8 mouse cellular contexts compared by ENCODE assay signal in the genomic region with DNA sequence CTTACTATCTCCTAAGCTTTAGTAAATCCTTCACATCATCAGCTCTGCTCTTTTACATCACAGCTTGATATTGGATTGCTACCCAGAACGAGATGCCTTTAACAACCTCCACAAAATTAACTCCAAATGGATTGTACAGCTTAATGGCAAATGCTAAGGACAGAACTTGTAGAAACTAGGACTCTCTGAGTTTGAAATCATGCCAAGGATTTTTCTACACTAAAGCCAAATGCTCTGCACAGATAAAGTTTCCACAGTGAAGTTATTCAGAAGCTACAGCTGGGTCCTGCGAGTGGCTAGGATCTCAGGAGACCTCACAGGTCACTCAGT. TPM values are rescaled to one million over a fixed set of nuclear protein-coding genes. Genes with fewer than 3 reads are reported as not detected.
DNase-seq lines count a peak whose midpoint lies in the region; ATAC-seq lines count a peak whose summit lies in the region.

No protein-coding gene starts in this region.

- H3K36me3 ChIP-seq in hindbrain, embryonic 11.5 days (ENCODE audit: control insufficient read depth, insufficient read depth, low read length): no peaks in the 10 kb centered on the region
- H3K36me3 ChIP-seq in midbrain, embryonic 12.5 days: no peaks in the 10 kb centered on the region

- H3K4me2 ChIP-seq in hindbrain, embryonic 11.5 days (replicated peaks; ENCODE audit: low read depth, low read length): peak overlapping the region; percentile 64
- peak overlapping the region; percentile 65 for H3K4me2 ChIP-seq in midbrain, embryonic 12.5 days (replicated peaks)

- no peaks in the 10 kb centered on the region for H3K9me3 ChIP-seq in hindbrain, embryonic 11.5 days (ENCODE audit: control insufficient read depth, low read length)
- no peaks in the 10 kb centered on the region for H3K9me3 ChIP-seq in midbrain, embryonic 12.5 days

- DNase-seq in heart, adult 8-10 months (ENCODE audit: low spot score): peak; percentile 16
- DNase-seq in heart, adult 11 months: no peak
- DNase-seq in hindbrain, embryonic 11.5 days (ENCODE audit: low spot score): no peak
- DNase-seq in right cerebral cortex, postnatal 10 days (ENCODE audit: low spot score in 2 of 2): no peak
- no peak for DNase-seq in cerebellum, adult 11-12 months

- peak overlapping the region; percentile 28 for H3K4me3 ChIP-seq in brown adipose tissue, adult 24 weeks (ENCODE audit: insufficient read depth, low read depth, low read length)
- peak overlapping the region; percentile 36 for H3K4me3 ChIP-seq in hindbrain, embryonic 11.5 days (ENCODE audit: low read depth, low read length)
- H3K4me3 ChIP-seq in midbrain, embryonic 12.5 days: peak overlapping the region; percentile 53

- H3K4me1 ChIP-seq in brown adipose tissue, adult 24 weeks (ENCODE audit: control insufficient read depth, insufficient read depth, insufficient read length, low read length): no peaks in the 10 kb centered on the region
- no peaks in the 10 kb centered on the region for H3K4me1 ChIP-seq in hindbrain, embryonic 11.5 days (replicated peaks; ENCODE audit: control insufficient read depth, insufficient read depth, low read length)
- peaks cover 5% of the 10 kb centered on the region; the same call in 1 of the 2 replicates for H3K4me1 ChIP-seq in midbrain, embryonic 12.5 days

- no peak overlapping the region for H3K27ac ChIP-seq in brown adipose tissue, adult 24 weeks (replicated peaks; ENCODE audit: low read depth, low read length)
- no peak overlapping the region for H3K27ac ChIP-seq in hindbrain, embryonic 11.5 days (ENCODE audit: low read depth, low read length)
- H3K27ac ChIP-seq in midbrain, embryonic 12.5 days (replicated peaks): no peak overlapping the region

- H3K9ac ChIP-seq in hindbrain, embryonic 11.5 days (ENCODE audit: low read depth, low read length): no peak overlapping the region
- H3K9ac ChIP-seq in midbrain, embryonic 12.5 days (replicated peaks): no peak overlapping the region

- WGBS in hindbrain, embryonic 11.5 days: 52% methylated on average over 2 of the region's 2 CpGs
- WGBS in midbrain, embryonic 12.5 days: 45% methylated on average over 2 of the region's 2 CpGs

- no peaks in the 10 kb centered on the region for H3K27me3 ChIP-seq in hindbrain, embryonic 11.5 days (ENCODE audit: control insufficient read depth, insufficient read depth, low read length)
- H3K27me3 ChIP-seq in midbrain, embryonic 12.5 days: no peaks in the 10 kb centered on the region

- ATAC-seq in hindbrain, embryonic 11.5 days (ENCODE audit: low FRiP score): no peak
- no peak for ATAC-seq in midbrain, embryonic 12.5 days (ENCODE audit: low FRiP score, low read depth)
- no peak for ATAC-seq in megakaryocyte progenitor cell, adult 5-6 weeks (replicated peaks; ENCODE audit: poor library complexity)

RNA-seq across cellular contexts. Expression of gene Gm17332, which starts 13.5 kb away (rescaled TPM):
- not detected for total RNA-seq in heart, adult 8-10 months (2022)
- polyA plus RNA-seq in brown adipose tissue, adult 24 weeks (2012; ENCODE audit: insufficient read depth, insufficient read length, missing spikeins): not detected in 2 replicates
- not detected in 2 replicates for polyA plus RNA-seq in hindbrain, embryonic 11.5 days (2014; fragmentation: Nextera tagmentation; extraction: Ambion mirVana)
- not detected in 2 replicates for polyA plus RNA-seq in midbrain, embryonic 12.5 days (2016; fragmentation: Nextera tagmentation; extraction: Ambion mirVana)
- total RNA-seq in megakaryocyte progenitor cell, adult 5-6 weeks (2015): not detected in 2 replicates
- total RNA-seq in megakaryocyte progenitor cell, adult 5-6 weeks (2017): not detected in 2 replicates
